Mouse (Mus musculus): ENCODE data around the gene Myo16. TPM values are rescaled to one million over a fixed set of nuclear protein-coding genes. Genes with fewer than 3 reads are reported as not detected.
A peak's percentile ranks its signal among the peaks of the same experiment; 100 is the strongest.

The Myo16 gene
- polyA plus RNA-seq, 1 experiment from 2014 or later, result 2.0 TPM

DNA sequence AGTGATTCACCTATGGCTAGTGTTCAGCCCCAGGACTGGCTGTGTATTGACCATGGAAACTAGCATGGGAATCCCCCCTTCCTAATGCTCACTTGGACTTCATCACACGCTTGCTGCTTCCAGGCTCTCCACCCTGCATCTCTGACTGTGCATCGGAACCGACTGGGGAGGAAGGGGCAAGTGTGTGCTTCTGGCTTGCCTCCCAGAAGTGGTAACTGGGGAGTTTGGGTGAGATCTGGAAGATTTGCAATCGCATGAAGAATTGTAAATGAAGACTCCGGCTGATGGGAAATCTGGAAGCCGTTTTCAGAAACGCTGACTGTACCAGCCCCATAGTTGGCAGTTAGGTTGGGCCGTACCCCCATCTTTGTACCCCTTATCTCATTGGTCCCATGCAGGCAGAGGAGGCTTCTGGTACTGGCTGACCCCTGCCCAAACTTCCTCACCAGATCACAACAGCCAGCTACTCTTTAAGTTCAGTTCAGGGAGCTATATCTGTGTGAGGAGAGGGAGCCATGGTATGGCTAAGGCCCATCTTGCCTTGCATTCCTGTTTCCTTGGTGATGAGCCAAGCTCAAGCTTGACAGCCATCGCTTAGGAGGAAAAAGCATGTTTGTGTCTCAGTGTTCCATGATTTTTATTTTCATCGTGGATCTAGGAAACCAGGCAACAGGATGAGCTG lies 336.2 kb downstream of the Myo16 start:
- DNase-seq (ENCODE audit: low spot score) (peak; percentile 54), ATAC-seq (no peak)
- Histone ChIP-seq H3K4me2 (ENCODE audit: low read length) (no peak overlapping the region), H3K4me1 (ENCODE audit: control insufficient read depth, insufficient read depth, low read length) (no peaks in the 10 kb centered on the region), H3K9ac (ENCODE audit: low read length) (no peak overlapping the region), H3K36me3 (ENCODE audit: control insufficient read depth, insufficient read depth, low read length) (no peaks in the 10 kb centered on the region), H3K9me3 (replicated peaks; ENCODE audit: control insufficient read depth, low read length) (no peaks in the 10 kb centered on the region), H3K27ac (ENCODE audit: low read depth, low read length) (no peak overlapping the region; the same call in 1 of the 2 replicates), H3K4me3 (ENCODE audit: low read depth, low read length) (no peak overlapping the region), H3K27me3 (replicated peaks; ENCODE audit: control insufficient read depth, insufficient read depth, low read length) (no peaks in the 10 kb centered on the region)
- 86% methylated on average over 10 of the region's 10 CpGs for WGBS

DNA sequence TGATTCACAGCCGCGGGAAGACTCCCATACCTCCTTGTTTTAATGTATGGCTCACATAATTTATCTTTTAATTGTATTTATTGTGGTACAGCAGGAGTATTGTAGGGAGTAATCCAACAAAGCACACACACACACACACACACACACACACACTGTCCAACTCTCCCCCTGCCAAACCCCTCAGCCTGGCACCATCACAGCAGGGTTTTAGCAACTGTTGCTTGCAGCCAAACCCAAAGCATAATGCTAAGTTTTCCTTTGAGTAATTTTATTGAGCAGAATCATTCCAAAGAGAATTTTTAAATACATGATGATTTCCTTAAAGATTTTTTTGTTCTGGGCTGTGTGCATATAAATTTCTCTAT lies 336.7 kb downstream of the Myo16 start:
- Histone ChIP-seq H3K27me3 (replicated peaks; ENCODE audit: control insufficient read depth, insufficient read depth, low read length) (no peaks in the 10 kb centered on the region), H3K27ac (ENCODE audit: low read depth, low read length) (no peak overlapping the region; the same call in 1 of the 2 replicates), H3K9ac (ENCODE audit: low read length) (no peak overlapping the region), H3K4me1 (ENCODE audit: control insufficient read depth, insufficient read depth, low read length) (no peaks in the 10 kb centered on the region), H3K36me3 (ENCODE audit: control insufficient read depth, insufficient read depth, low read length) (no peaks in the 10 kb centered on the region), H3K9me3 (replicated peaks; ENCODE audit: control insufficient read depth, low read length) (no peaks in the 10 kb centered on the region), H3K4me2 (ENCODE audit: low read length) (no peak overlapping the region), H3K4me3 (ENCODE audit: low read depth, low read length) (no peak overlapping the region)
- ATAC-seq, result no peak
- 89% methylated on average over 2 of the region's 2 CpGs for WGBS
- peak; percentile 18 for DNase-seq (ENCODE audit: low spot score)

- Histone ChIP-seq H3K9me3 (replicated peaks; ENCODE audit: control insufficient read depth, low read length) (no peaks in the 10 kb centered on the region; the same call in 1 of the 2 replicates), H3K4me3 (ENCODE audit: low read depth, low read length) (no peak overlapping the region), H3K4me1 (ENCODE audit: control insufficient read depth, insufficient read depth, low read length) (no peaks in the 10 kb centered on the region), H3K27ac (ENCODE audit: low read depth, low read length) (no peak overlapping the region), H3K27me3 (replicated peaks; ENCODE audit: control insufficient read depth, insufficient read depth, low read length) (no peaks in the 10 kb centered on the region), H3K9ac (ENCODE audit: low read length) (no peak overlapping the region), H3K4me2 (ENCODE audit: low read length) (no peak overlapping the region), H3K36me3 (ENCODE audit: control insufficient read depth, insufficient read depth, low read length) (no peaks in the 10 kb centered on the region)
- no peak for DNase-seq (ENCODE audit: low spot score)
- WGBS, result 79% methylated on average over 6 of the region's 6 CpGs
- ATAC-seq, result no peak
Measured at GRCm38 (mm10) chr8:10490874-10491273, 337.2 kb downstream of the Myo16 start.

DNA sequence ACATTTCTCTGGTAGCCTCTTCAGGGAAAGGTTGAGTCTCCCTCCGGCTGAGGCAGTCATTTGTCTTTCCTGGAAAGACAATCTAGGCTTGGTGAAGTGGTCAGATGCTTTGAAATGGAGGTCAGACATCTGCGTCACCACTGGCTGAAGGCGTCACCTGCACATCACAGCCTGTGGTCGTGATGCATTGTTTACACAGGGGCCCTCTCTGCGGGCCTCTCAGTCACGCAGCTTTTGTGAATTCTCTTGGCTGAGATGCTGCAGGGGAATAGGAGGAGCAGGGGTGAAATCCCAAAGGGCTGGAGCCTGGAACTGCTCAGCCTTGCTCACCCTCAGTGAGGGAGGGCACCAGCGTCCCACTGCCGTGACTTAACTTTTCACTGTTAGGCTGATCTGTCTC lies 346.1 kb downstream of the Myo16 start:
- no peaks in the 10 kb centered on the region for H3K27me3 ChIP-seq (replicated peaks; ENCODE audit: control insufficient read depth, insufficient read depth, low read length)
- no peak overlapping the region for H3K9ac ChIP-seq (ENCODE audit: low read length)
- no peak overlapping the region for H3K4me2 ChIP-seq (ENCODE audit: low read length)
- no peak for ATAC-seq
- H3K36me3 ChIP-seq (ENCODE audit: control insufficient read depth, insufficient read depth, low read length), result no peaks in the 10 kb centered on the region
- no peak for DNase-seq (ENCODE audit: low spot score)
- WGBS, result 24% methylated on average over 8 of the region's 8 CpGs
- no peaks in the 10 kb centered on the region for H3K4me1 ChIP-seq (ENCODE audit: control insufficient read depth, insufficient read depth, low read length)
- H3K27ac ChIP-seq (ENCODE audit: low read depth, low read length), result no peak overlapping the region
- no peak overlapping the region for H3K4me3 ChIP-seq (ENCODE audit: low read depth, low read length)
- no peaks in the 10 kb centered on the region; the same call in 1 of the 2 replicates for H3K9me3 ChIP-seq (replicated peaks; ENCODE audit: control insufficient read depth, low read length)

- H3K9me3 ChIP-seq (replicated peaks; ENCODE audit: control insufficient read depth, low read length), result no peaks in the 10 kb centered on the region; the same call in 1 of the 2 replicates
- H3K4me2 ChIP-seq (ENCODE audit: low read length), result no peak overlapping the region
- H3K27ac ChIP-seq (ENCODE audit: low read depth, low read length), result no peak overlapping the region
- no peaks in the 10 kb centered on the region for H3K36me3 ChIP-seq (ENCODE audit: control insufficient read depth, insufficient read depth, low read length)
- no peak overlapping the region for H3K9ac ChIP-seq (ENCODE audit: low read length)
- ATAC-seq, result no peak
- no peak overlapping the region for H3K4me3 ChIP-seq (ENCODE audit: low read depth, low read length)
- 74% methylated on average over 6 of the region's 6 CpGs for whole genome bisulfite sequencing
- DNase-seq (ENCODE audit: low spot score), result no peak
- H3K27me3 ChIP-seq (replicated peaks; ENCODE audit: control insufficient read depth, insufficient read depth, low read length), result no peaks in the 10 kb centered on the region
- no peaks in the 10 kb centered on the region for H3K4me1 ChIP-seq (ENCODE audit: control insufficient read depth, insufficient read depth, low read length)
Measured at GRCm38 (mm10) chr8:10500465-10500864, 346.8 kb downstream of the Myo16 start.

DNA sequence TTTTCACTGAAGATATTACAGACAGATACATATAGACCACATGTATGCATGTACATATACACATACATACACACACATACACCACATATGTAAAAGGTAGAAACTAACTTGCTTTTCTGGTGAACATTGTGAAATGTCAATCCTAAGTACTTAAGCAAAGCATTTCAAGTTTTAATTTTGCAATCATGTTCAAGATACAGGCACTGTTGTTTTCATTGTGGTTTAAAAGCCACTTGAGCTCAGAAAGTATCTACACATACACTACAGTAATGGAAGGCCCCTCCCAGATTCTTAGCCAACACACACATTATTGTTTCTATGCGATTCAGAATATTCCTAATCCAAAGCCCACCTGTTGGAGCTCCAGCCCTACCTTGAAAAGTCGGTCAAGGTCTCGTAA lies 348.0 kb downstream of the Myo16 start:
- Histone ChIP-seq H3K4me1 (ENCODE audit: control insufficient read depth, insufficient read depth, low read length) (no peaks in the 10 kb centered on the region), H3K4me2 (ENCODE audit: low read length) (no peak overlapping the region)

GRCm38 (mm10) chr8:10512105-10512504 lies 358.4 kb downstream of the Myo16 start:
- H3K36me3 ChIP-seq (ENCODE audit: control insufficient read depth, insufficient read depth, low read length), result no peaks in the 10 kb centered on the region
- no peak overlapping the region for H3K4me3 ChIP-seq (ENCODE audit: low read depth, low read length)
- no peak for ATAC-seq
- no peak for DNase-seq (ENCODE audit: low spot score)
- no peaks in the 10 kb centered on the region for H3K27me3 ChIP-seq (replicated peaks; ENCODE audit: control insufficient read depth, insufficient read depth, low read length)
- H3K4me1 ChIP-seq (ENCODE audit: control insufficient read depth, insufficient read depth, low read length), result no peaks in the 10 kb centered on the region
- no peaks in the 10 kb centered on the region for H3K9me3 ChIP-seq (replicated peaks; ENCODE audit: control insufficient read depth, low read length)
- no peak overlapping the region for H3K27ac ChIP-seq (ENCODE audit: low read depth, low read length)
- no peak overlapping the region for H3K4me2 ChIP-seq (ENCODE audit: low read length)
- WGBS, result 86% methylated on average over 3 of the region's 3 CpGs
- no peak overlapping the region for H3K9ac ChIP-seq (ENCODE audit: low read length)

More for the DNA sequence above, 348.0 kb downstream of the Myo16 start:
- WGBS, result 98% methylated on average over 3 of the region's 3 CpGs
- Histone ChIP-seq H3K27me3 (replicated peaks; ENCODE audit: control insufficient read depth, insufficient read depth, low read length) (no peaks in the 10 kb centered on the region), H3K9me3 (replicated peaks; ENCODE audit: control insufficient read depth, low read length) (no peaks in the 10 kb centered on the region), H3K27ac (ENCODE audit: low read depth, low read length) (no peak overlapping the region), H3K4me3 (ENCODE audit: low read depth, low read length) (no peak overlapping the region), H3K9ac (ENCODE audit: low read length) (no peak overlapping the region), H3K36me3 (ENCODE audit: control insufficient read depth, insufficient read depth, low read length) (no peaks in the 10 kb centered on the region)
- ATAC-seq (no peak), DNase-seq (ENCODE audit: low spot score) (no peak)

GRCm38 (mm10) chr8:10517381-10517780 lies 363.7 kb downstream of the Myo16 start:
- 67% methylated on average over 8 of the region's 8 CpGs for WGBS
- Histone ChIP-seq H3K4me2 (ENCODE audit: low read length) (no peak overlapping the region), H3K9me3 (replicated peaks; ENCODE audit: control insufficient read depth, low read length) (no peaks in the 10 kb centered on the region), H3K27ac (ENCODE audit: low read depth, low read length) (no peak overlapping the region), H3K27me3 (replicated peaks; ENCODE audit: control insufficient read depth, insufficient read depth, low read length) (no peaks in the 10 kb centered on the region), H3K36me3 (ENCODE audit: control insufficient read depth, insufficient read depth, low read length) (no peaks in the 10 kb centered on the region), H3K9ac (ENCODE audit: low read length) (no peak overlapping the region), H3K4me1 (ENCODE audit: control insufficient read depth, insufficient read depth, low read length) (no peaks in the 10 kb centered on the region), H3K4me3 (ENCODE audit: low read depth, low read length) (no peak overlapping the region)
- ATAC-seq (no peak), DNase-seq (ENCODE audit: low spot score) (no peak)

DNA sequence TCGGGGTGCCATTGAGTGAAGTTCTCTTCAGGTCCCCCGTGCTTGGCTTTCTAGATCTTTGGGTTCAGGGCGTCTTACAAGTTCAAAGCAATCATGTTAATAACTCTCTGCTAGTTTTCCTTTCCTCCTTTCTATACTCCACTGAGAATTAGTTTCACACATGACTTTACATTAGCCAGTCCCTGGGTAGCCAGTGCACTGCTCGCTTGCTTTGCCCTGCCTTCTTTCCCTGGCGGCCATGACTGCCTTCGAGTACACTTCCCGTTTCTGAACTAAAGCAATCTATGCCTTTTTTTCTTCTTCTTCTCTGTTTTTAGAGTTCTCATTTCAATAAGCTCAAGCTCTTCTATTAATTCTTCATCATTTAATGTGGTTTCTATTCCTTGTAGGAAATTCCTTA lies 365.6 kb downstream of the Myo16 start:
- H3K4me1 ChIP-seq (ENCODE audit: control insufficient read depth, insufficient read depth, low read length), result no peaks in the 10 kb centered on the region
- ATAC-seq, result no peak
- no peaks in the 10 kb centered on the region for H3K9me3 ChIP-seq (replicated peaks; ENCODE audit: control insufficient read depth, low read length)
- H3K27me3 ChIP-seq (replicated peaks; ENCODE audit: control insufficient read depth, insufficient read depth, low read length), result no peaks in the 10 kb centered on the region
- H3K9ac ChIP-seq (ENCODE audit: low read length), result no peak overlapping the region
- no peak for DNase-seq (ENCODE audit: low spot score)
- WGBS, result 85% methylated on average over 7 of the region's 7 CpGs
- H3K4me2 ChIP-seq (ENCODE audit: low read length), result no peak overlapping the region
- H3K36me3 ChIP-seq (ENCODE audit: control insufficient read depth, insufficient read depth, low read length), result no peaks in the 10 kb centered on the region
- no peak overlapping the region for H3K27ac ChIP-seq (ENCODE audit: low read depth, low read length)
- H3K4me3 ChIP-seq (ENCODE audit: low read depth, low read length), result no peak overlapping the region
